Mouse (Mus musculus) ES-Bruce4 (cell line): ENCODE measurements at regions not wholly inside any gene's neighbourhood (a gene's known extent, or its start where the extent isn't known, plus 50 kb on each side); places are given as distances from the start of the nearest gene placed in this dataset.

Experiments used
- CTCF ChIP-seq: IDR thresholded peaks from one replicate; pipeline ENCODE4 v1.8.1; 2011; ENCODE audit warnings: low read depth, low read length
- EP300 ChIP-seq: IDR thresholded peaks from 2 replicates; pipeline ENCODE4 v1.6.1; 2011; ENCODE audit warnings: low read depth, low read length; ENCODE audit not compliant: insufficient read depth
- POLR2A ChIP-seq: IDR thresholded peaks from one replicate; pipeline ENCODE4 v1.8.1; 2011; ENCODE audit warnings: low read length; ENCODE audit not compliant: insufficient read depth

- no peak for TF ChIP-seq CTCF
- no peak for TF ChIP-seq POLR2A
- no peak for TF ChIP-seq EP300
Measured at GRCm38 (mm10) chr8:86252696-86253355, 327.7 kb downstream of the Abcc12 start.
